Mouse (Mus musculus) gastrocnemius, postnatal 36 days (tissue): ENCODE measurements around the gene Hist1h4c. TPM values are rescaled to one million over a fixed set of nuclear protein-coding genes. Genes with fewer than 3 reads are reported as not detected.
"Not testable (repeated sequence)": the region's sequence is repeated elsewhere in the genome, so short reads cannot be mapped to it uniquely, and the experiment has no call there.

Experiments
- DNase-seq, 2 experiments: peaks; one replicate each; pipeline ENCODE4 v3.0.0; 2022
- intact Hi-C: fragments of 180-260 bp; cut with DNase I; formaldehyde crosslinking; loops from one replicate; pipeline ENCODE4 v1.15.1; 2025
- total RNA-seq, 2 experiments: library from RNA; stranded (reverse); gene quantifications; 2 replicates each; pipeline ENCODE4 v1.2.3; 2021

The Hist1h4c gene
- total RNA-seq, 2 experiments from 2014 or later = 62.8 to 75.7 TPM

GRCm38 (mm10) chr13:23700786-23701520 is 2.7 kb upstream of the Hist1h4c start:
- intact Hi-C loops = loop anchor here (1.0 kb wide), 1 partner anchor 31 kb away; no protein-coding TSS in a partner anchor
- DNase-seq = peak; percentile 24 to 51

DNA sequence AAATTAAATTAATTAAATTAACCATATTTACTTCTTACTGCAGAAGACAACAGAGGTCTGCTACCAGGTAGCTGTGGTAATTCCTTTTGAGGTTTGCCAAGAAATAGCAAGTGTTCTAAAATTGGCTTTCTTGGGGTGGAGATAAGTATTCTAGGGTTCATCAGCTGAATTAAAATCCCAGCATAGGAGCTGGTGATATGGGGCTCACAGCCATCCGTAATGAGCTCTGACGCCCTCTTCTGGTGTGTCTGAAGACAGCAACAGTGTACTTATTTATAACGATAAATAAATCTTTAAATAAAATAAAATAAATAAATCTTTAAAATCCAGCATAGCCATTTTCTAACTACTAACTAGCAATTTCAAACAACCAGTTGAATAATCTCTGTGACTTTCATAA is 1.5 kb upstream of the Hist1h4c start:
- no peak for DNase-seq
- intact Hi-C loops = loop anchor here (5.0 kb wide), 1 partner anchor 77 kb away; the partner anchor contains the start of genes Hist1h1e and Hist1h2be

- no peak for DNase-seq
- intact Hi-C loops = loop anchor here (5.0 kb wide), 1 partner anchor 77 kb away; the partner anchor contains the start of genes Hist1h1e and Hist1h2be
Observed at GRCm38 (mm10) chr13:23698996-23699395, 742 bp upstream of the Hist1h4c start.

GRCm38 (mm10) chr13:23697491-23698299 is 559 bp downstream of the Hist1h4c start:
- intact Hi-C loops = loop anchor here (5.0 kb wide), 1 partner anchor 75 kb away; the partner anchor contains the start of genes Hist1h1e and Hist1h2be
- DNase-seq = no peak

- intact Hi-C loops = loop anchor here (5.0 kb wide), 1 partner anchor 74 kb away; the partner anchor contains the start of genes Hist1h1e and Hist1h2be
- DNase-seq = no peak
Observed at GRCm38 (mm10) chr13:23696061-23696474, 2.2 kb downstream of the Hist1h4c start.

DNA sequence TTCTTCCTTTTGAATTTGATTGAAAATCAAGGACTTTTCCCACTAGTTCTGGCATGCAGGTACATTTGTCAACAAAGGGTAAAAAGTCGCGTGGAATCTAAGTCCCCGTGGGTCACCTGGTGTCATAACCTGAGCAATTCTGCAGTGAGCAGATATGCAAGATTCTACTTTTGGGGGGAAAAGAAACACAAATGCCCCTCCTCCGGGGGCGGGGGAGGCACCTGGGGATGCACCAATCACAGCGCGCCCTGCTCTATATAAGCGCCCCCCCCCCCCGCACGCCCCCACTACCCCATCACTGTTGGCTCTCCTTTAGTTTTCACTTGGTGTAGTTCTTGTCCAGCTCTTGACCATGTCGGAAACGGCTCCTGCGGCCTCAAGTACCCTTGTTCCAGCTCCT is 2.7 kb downstream of the Hist1h4c start, which contains the start of gene Hist1h1t:
Gene Hist1h1t (plus strand): TSS at position 301 of the 400 bp plus-strand sequence.
- intact Hi-C loops = loop anchor here (5.0 kb wide), 1 partner anchor 73 kb away; the partner anchor contains the start of genes Hist1h1e and Hist1h2be
- no peak for DNase-seq

DNA sequence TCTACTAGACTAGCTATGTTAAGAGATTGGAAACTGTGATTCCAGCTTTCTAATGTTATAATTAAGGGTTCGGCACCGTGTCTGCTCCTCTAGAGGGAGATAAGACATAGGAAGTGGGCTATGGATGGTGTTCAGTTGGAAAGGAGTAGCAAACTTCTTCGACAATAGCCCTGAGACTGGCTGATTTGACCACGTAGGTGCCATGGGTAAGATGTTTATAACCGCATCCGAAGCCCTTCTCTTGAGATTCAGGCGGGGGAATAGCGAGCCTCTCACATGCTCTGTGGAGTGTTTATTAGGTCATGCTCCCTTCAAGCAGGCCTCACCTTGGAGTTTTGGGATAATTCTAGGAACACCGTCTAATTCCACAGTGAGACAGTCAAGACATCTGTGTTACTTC is 3.3 kb downstream of the Hist1h4c start:
- DNase-seq = no peak
- intact Hi-C loops = loop anchor here (5.0 kb wide), 1 partner anchor 73 kb away; the partner anchor contains the start of genes Hist1h1e and Hist1h2be

DNA sequence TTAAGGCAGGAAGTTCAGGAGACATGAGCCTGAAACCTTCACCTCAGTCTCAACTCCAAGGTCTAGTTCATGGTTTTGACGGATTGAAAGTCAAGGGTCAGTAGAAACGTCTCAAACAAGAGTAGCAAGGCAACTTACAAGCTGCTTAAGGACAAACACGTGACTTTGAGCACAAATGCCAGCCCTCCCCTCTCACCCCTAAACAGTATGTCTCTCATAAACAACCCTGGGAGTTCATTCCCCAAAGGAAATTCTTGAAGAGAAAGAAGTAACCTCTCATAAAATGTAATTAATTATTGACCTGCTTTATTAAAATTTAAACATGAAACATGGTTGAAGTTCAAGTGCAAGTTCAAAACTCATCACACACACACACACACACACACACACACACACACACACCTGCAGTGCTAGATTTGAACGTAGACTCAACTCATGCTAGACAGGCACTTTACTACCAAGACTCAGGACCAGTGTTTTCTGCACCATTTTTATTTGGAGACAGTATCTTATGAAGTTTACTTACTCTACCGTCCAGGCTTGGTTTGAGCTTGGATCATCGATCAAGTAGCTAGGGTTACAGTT is 4.3 kb downstream of the Hist1h4c start:
- intact Hi-C loops = no loop called here
- no peak for DNase-seq

DNA sequence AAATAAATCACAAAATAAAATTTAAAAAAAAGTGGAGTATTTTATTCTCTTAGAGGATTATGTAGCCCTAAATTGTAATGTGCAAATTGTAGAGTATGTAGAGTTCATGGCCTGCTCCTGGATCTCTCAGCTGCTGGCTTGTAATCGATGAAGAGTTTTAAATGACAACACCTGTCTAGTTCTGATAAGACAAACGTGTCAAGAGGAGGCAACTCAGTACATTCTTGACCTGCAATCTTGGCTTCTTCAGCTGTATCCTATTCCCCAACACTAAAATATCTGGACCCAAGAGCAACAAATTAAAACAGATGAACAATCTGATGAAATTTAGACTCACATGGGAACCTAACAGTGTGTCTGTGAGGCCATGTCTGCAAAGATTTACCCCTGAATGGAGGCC is 8.8 kb downstream of the Hist1h4c start:
- no peak for DNase-seq
- intact Hi-C loops = loop anchor here (10.0 kb wide), 2 partner anchors 265 to 1955 kb away; partner anchors contain the start of genes Abt1 and Hist1h4j

DNA sequence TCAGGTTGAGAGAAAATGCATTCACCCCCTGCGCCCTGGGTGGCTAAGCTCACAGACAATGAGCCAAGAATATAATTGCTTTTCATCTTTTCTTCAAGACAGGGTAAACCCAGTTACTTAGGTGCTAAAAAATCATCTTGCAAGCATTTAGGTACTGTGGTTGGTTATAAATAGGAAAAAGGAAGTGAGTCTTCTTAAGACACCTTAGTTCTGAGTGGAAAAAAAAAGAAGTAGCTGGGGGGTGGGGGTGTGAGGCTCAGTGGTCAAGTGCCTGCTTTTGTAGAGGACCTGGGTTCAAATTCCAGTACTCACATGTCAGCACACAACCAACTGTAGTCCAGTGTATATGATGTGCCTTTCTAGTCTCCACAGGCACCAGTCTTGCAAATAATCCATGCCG is 9.3 kb downstream of the Hist1h4c start:
- DNase-seq = no peak
- intact Hi-C loops = loop anchor here (10.0 kb wide), 2 partner anchors 264 to 1954 kb away; partner anchors contain the start of genes Abt1 and Hist1h4j

DNA sequence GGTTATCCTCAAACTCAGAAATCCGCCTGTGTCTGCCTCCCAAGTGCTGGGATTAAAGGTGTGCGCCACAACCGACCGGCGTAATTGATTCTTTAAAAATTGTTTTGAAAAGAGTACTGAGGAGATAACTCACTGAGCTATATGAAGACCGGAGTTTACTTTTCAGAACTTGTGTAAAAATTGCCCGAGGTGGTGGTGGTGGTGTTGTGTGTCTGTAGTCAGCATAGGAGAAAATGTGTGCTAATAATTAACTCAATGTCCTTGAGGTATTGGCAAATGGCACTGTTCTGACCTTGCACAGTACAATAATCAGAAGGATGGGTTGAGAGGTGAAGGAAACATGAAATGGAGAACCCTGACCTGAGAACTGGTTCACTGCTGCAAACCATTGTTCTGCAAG is 10.3 kb downstream of the Hist1h4c start:
- intact Hi-C loops = loop anchor here (10.0 kb wide), 2 partner anchors 263 to 1953 kb away; partner anchors contain the start of genes Abt1 and Hist1h4j
- no peak for DNase-seq

- intact Hi-C loops = loop anchor here (10.0 kb wide), 2 partner anchors 262 to 1952 kb away; partner anchors contain the start of genes Abt1 and Hist1h4j
- no peak for DNase-seq
Observed at GRCm38 (mm10) chr13:23687181-23687580, 11.1 kb downstream of the Hist1h4c start.

DNA sequence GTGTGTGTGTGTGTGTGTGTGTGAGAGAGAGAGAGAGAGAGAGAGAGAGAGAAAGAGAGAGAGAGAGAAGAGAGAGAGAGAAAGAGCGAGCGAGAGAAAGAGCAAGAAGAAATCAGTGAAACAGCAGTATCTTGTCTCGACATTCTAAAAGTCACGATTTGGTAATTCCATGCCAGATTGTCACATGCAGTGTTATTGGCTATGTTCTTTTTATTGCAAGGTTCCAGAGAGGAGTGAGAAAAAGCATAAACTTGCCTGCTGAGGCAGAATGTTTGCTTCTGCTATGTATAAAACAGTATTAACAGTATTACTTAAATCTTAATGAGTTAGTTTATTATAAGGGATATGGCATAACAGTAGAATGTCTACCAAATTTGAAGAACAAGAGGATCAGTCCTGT is 12.3 kb downstream of the Hist1h4c start:
- intact Hi-C loops = loop anchor here (10.0 kb wide), 2 partner anchors 261 to 1951 kb away; partner anchors contain the start of genes Abt1 and Hist1h4j

DNA sequence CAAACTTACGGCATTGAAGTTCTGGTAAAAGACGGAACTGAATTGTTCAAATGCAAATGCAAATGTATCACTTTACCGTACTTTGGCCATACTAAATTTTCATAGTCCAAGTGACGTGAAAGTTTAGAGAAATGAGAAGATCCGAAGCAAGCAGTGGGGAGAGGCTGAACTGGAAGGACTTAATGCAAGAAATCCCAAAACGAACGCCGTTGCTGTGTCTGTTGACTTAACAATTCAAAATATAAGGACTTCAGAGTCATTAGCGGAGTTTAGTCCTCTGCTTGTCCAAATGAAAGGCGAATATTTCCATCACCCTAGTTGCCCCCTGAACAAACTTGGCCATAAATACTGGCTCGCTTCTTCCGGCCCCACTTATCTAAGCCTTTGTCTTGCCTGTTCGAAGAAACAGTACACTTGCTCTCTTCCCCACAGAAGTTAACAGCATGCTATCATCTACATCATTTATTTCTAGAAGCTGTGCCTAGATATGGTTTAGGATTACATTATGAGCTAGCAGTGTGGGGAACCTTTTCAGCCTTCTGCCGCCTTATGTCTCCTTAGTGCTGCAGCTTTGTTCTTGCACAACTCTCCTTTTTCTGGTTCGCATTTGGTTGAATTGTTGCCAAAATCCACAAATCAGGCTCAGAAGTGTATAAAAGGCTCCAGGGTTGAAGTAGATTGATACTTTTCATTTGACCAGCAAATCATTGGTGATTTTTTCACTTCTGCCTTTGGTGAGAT is 13.0 kb downstream of the Hist1h4c start:
- DNase-seq = no peak
- intact Hi-C loops = loop anchor here (10.0 kb wide), 2 partner anchors 260 to 1950 kb away; partner anchors contain the start of genes Abt1 and Hist1h4j

More for the DNA sequence above, 12.3 kb downstream of the Hist1h4c start:
- no peak for DNase-seq

DNA sequence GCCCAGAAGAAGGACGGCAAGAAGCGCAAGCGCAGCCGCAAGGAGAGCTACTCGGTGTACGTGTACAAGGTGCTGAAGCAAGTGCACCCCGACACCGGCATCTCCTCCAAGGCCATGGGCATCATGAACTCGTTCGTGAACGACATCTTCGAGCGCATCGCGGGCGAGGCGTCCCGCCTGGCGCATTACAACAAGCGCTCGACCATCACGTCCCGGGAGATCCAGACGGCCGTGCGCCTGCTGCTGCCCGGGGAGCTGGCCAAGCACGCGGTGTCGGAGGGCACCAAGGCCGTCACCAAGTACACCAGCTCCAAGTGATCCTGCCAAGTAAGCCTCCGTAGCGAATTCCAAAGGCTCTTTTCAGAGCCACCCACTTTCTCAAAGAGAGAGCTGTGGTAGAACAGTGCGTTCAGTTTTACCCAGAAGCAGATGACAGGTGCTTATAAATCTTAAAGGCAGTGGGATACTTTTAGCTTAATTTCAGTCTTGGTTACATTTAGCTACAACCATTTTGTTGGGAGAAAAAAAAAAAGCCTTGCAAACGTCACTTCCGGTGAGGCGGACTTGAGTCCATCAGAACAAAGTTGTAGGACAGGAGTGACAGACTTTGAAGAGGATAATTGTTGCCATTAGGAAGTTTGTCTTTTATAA is 13.8 kb downstream of the Hist1h4c start:
- not testable (repeated sequence) for DNase-seq
- intact Hi-C loops = loop anchor here (5.0 to 10.0 kb wide), 3 partner anchors 57 to 1950 kb away; partner anchors contain the start of genes Abt1 and Hist1h4j

DNA sequence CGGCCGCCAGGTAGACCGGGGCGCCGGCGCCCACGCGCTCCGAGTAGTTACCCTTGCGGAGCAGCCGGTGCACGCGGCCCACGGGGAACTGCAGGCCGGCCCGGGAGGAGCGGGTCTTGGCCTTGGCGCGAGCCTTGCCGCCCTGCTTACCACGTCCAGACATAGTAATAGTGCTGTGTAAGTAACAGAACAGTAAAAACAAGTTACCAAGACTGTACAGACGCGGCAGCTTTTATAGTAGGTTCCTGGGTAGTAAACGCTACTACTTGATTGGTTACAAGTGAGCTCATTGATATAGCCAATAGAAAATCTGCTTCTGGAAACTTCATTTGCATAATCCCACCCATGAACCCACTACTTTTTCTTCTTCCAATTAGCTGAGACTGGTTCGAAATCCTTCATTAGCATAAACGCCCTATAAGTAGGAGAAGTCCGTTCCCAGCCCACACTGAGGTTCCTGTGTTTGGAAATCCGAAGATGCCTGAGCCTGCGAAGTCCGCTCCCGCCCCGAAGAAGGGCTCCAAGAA is 14.4 kb downstream of the Hist1h4c start, which contains the start of the genes Hist1h2ac and Hist1h2bc:
Gene Hist1h2ac (minus strand): TSS at position 194 of the 527 bp plus-strand sequence.
Gene Hist1h2bc (plus strand): TSS at position 445 of the 527 bp plus-strand sequence.
- intact Hi-C loops = loop anchor here (5.0 to 10.0 kb wide), 3 partner anchors 57 to 1949 kb away; partner anchors contain the start of genes Abt1 and Hist1h4j
- peak; percentile 33 to 64 for DNase-seq

DNA sequence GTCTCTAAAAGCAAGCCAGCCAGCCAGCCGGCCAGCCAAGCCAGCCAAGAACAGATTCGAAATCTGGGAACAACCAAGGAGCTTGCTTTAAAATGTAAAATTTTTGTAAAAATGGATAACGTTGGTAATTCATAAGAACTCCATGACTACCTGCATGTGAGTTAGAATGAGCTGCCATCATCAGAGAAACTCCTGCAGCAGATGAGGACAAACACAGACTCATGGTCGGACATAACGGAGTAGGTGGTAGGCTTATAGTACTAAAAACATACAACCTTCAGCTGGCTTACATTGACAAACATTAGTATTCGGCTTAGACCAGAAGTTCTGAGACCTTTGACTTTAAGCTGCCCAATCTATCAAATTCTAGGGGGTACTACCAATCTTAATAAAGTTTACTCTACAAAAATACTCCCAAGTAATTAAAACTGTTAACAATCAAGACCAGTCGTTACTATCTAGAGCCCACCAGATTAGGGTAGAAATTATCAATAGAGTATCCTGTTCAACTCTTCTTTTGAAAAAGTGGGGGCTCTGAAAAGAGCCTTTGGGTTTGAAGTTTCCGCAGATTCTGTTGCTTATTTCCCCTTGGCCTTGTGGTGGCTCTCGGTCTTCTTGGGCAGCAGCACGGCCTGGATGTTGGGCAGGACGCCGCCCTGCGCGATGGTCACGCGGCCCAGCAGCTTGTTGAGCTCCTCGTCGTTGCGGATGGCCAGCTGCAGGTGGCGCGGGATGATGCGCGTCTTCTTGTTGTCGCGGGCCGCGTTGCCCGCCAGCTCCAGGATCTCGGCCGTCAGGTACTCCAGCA is 15.1 kb downstream of the Hist1h4c start:
- not testable (repeated sequence) for DNase-seq
- intact Hi-C loops = loop anchor here (5.0 to 10.0 kb wide), 3 partner anchors 56 to 1948 kb away; partner anchors contain the start of genes Abt1 and Hist1h4j
